Mouse (Mus musculus): ENCODE results near the gene Camk2n2.

- TF ChIP-seq POLR2A (IDR thresholded peaks at IDR 0.05; ENCODE audit: control insufficient read depth, low read depth, low read length) (no peak), CTCF (IDR thresholded peaks at IDR 0.05; ENCODE audit: control insufficient read depth, insufficient read depth, insufficient replicate concordance, low read depth, low read length) (no peak)
Measured at GRCm38 (mm10) chr16:20589939-20590679, 31.0 kb downstream of the Camk2n2 start.
